Mouse (Mus musculus): ENCODE results near the gene Cyp4f18.

GRCm38 (mm10) chr8:71951436-71952161 is 57.8 kb downstream of the Cyp4f18 start:
- TF ChIP-seq CTCF (IDR thresholded peaks at IDR 0.05; ENCODE audit: low read depth, low read length) (no peak), POLR2A (IDR thresholded peaks at IDR 0.05; ENCODE audit: insufficient read depth, low read length) (no peak), EP300 (IDR thresholded peaks at IDR 0.05; ENCODE audit: insufficient read depth, low read depth, low read length) (no peak)

Measured in ES-Bruce4 (cell line).